Mouse (Mus musculus): Measurements from ENCODE around the gene Dock10.

Gene Dock10

DNA sequence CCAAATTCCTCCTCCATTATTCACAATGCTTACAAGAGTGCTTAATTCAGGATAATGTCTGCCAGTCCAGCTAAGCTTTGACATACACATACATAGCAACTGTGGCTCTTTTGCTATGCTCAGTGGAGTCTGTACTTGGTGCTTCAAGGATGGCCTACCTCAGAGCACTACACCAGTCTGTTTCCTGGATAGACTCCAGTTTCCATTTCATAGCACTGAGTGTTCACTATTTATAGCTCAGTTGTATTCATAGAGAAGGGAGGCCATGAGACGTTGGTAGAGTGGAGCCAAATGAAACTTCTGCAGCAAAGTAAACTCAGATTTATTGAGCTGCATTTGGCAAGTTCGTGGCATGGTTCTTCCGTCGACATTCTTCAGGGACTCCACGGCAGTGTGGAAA lies 274.9 kb downstream of the Dock10 start:
- no peak for DNase-seq (ENCODE audit: low read depth, low spot score)

GRCm38 (mm10) chr1:80474942-80475341 lies 283.4 kb downstream of the Dock10 start:
- no peak for DNase-seq (ENCODE audit: low read depth, low spot score)

GRCm38 (mm10) chr1:80472395-80472794 lies 285.9 kb downstream of the Dock10 start:
- DNase-seq (ENCODE audit: low read depth, low spot score), result no peak

DNA sequence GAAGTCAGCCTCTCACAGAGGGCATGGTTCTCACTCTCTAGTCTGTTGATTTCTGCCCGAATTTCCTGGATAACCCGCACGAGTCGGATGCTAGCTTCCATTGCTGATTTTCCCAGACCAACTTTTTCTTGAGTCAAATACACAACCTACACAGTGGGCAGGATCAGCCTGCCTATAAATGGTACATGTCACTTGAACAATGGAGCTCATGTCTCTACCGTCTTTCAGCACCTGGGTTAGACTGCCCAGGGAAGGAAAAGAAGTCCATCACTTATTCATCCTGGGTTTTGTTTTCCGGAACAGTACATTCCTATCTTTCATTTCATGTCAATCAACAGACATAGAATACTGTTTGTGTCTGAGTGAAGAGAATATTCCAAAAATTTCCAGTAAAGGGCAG lies 297.0 kb downstream of the Dock10 start, which contains the start of gene Gm45261:
Gene Gm45261 (minus strand): TSS at position 101 of the 400 bp plus-strand sequence.
- no peak for DNase-seq (ENCODE audit: low read depth, low spot score)

DNA sequence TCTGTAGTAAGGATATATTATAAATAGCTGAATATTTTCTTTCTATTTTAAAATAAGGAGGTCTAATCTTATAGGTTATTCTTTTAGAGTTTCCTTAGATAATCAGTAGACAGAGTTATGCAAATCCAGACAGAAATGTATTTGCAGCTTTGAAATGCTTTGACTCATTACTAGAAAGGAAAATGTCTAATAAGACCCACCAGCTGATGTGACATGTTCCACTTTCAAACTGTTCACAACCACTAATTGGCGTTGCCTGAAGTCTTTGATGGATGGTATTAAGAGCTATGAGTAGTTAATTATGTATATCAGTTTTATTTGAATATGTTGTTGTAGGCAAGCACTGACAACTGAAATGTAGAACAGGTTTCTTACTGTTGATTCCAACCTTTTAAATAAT lies 298.4 kb downstream of the Dock10 start:
- no peak for DNase-seq (ENCODE audit: low read depth, low spot score)

GRCm38 (mm10) chr1:80459477-80459876 lies 298.9 kb downstream of the Dock10 start:
- DNase-seq (ENCODE audit: low read depth, low spot score), result no peak

GRCm38 (mm10) chr1:80453971-80454370 lies 304.4 kb downstream of the Dock10 start:
- no peak for DNase-seq (ENCODE audit: low read depth, low spot score)

DNA sequence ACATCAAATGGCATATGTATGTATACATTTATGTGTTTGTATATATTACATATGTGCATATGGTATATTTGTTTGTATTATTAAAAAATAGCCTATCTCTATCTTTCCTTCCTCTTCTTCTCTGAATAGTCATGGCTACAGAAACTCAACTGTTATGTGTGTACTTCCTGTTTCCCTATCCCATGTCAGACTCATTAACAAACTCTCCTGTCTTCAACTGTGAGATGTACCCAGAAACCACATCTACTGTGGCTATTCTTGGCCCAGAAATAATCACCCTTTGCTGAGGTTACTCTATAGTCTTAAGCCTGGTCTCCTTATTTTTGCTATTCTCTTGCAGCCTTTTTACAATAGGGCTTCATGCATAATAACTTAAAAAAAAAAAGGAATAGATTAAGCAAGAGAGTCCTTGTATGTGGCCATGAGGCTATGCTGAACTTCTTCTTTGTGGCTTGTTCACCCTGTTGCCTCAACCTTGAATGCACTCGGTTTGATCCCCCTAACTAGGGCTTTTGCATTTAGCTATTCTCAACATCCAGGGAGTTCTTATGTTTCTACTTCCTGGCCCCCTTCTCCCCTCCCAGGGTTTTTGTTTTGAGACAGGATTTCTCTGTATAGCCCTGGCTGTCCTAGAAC lies 306.3 kb downstream of the Dock10 start:
- DNase-seq (ENCODE audit: low read depth, low spot score), result no peak
